Mouse (Mus musculus): ENCODE data around the gene Tmsb10. TPM values are rescaled to one million over a fixed set of nuclear protein-coding genes. Genes with fewer than 3 reads are reported as not detected.

Gene Tmsb10
- polyA plus RNA-seq, 1 experiment from 2014 or later = 2,490 TPM

DNA sequence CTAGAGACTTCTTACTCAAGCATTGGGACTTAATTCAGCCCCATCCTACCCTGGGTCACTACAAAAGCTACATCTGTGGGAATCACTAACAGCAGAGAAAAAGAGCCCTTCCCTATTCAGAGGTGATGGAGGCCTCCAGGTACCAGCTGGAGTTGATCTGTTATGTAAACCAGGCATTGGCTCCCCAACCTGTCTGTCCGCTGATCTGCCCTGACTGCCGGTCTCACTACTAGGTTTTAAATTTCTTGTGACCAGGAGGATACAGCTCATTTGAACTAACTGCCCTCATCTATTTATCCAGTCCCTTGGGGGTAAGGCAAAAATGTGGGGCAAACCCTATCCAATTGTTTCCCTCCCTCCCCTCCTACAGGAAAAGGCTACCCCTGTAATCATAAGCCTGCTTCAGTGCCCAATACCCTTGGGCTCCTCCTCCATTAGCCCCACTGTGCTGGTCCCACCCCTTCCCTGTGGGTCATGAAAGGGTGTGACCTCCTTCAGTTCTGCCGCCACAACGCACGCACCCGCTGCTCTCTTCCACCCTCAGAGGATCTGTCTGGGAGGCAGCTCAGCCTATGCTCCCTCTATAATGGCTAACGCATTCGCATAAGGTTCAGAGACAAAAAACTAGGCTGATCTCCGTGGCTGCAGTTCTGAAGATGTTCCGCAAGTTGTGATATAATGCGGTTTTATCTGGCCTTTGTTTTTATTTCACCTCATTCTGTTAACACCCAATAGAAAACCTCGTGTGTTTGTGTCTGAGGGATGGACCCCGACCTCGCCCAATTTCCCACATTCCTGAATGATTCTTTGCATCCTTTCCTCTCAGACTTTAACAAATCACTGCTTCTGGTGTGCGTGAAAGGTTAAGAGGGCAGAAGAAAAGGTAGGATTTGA, 2.1 kb downstream of the Tmsb10 start:
- DNase-seq (ENCODE audit: low spot score) = peak; percentile 39

DNA sequence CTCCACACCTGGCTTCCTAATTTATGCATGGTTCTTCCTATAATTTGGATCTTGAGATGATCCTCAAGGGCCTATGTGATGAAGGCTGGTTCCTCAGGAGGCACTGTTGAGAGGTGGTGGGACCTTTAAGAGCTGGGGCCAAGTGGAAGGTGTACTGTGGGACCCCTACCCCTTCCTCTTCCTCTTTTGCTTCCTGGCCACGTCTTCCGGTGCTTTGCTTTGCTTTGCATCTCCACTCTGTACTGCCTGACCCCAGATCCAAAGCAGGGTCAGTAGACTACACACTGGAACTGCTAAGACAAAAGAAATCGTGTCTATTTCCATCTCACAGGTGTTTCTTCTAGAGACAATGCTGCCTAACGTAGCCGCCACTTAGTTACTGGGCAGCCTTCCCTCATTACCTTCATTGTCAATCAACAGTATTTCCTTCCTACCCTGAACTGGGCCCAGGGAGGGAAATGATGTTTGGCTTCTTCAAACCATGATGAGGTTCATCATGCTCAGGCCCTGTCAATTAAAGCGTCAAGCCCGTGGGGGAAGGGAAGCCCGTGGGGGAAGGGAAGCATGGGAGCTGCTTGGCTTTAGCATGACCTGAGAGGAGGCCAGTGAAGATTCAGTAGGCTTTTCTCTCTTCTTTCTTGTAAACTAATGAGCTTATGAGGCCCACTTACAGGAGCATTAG, 2.9 kb downstream of the Tmsb10 start:
- no peak for DNase-seq (ENCODE audit: low spot score)

DNA sequence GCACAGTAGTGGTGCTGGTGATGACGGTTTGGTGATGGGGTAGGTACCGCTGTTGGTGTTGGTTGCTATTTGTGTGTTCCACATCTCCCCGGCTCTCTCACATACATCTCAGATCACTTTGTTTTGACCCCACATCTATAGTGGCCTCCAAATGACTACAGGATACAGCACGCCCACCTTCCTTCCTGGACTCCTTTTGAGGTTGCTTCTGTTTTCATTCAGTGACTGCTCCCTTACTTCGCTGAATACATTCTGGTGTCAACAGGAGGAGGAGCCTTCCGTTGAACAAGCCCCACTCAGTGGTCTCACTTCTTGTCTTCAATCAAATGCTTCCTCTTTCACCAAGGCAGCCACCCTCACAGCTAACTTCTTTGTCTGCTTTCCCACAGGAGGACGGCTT, 3.8 kb downstream of the Tmsb10 start:
- DNase-seq (ENCODE audit: low spot score) = peak; percentile 66

DNA sequence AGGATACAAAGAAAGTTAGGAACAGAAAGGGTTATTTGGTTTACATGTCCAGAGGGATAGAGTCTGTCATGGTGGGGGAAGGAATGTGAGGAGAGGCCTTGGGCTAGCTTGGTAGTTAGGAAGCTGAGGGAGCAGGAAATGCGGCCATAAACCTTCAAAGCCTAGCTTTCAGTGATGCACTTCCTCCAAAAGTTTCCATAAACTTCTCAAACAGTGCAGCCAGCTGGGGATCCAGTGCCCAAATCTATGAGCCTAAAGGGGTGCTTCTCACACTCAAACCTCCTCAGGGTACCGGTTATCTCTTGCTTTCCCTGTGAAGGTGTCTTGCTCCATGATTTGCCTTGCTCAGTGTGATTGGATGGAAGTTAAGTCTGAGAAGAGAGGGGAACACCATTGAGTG, 5.6 kb downstream of the Tmsb10 start:
- DNase-seq (ENCODE audit: low spot score) = peak; percentile 35

DNA sequence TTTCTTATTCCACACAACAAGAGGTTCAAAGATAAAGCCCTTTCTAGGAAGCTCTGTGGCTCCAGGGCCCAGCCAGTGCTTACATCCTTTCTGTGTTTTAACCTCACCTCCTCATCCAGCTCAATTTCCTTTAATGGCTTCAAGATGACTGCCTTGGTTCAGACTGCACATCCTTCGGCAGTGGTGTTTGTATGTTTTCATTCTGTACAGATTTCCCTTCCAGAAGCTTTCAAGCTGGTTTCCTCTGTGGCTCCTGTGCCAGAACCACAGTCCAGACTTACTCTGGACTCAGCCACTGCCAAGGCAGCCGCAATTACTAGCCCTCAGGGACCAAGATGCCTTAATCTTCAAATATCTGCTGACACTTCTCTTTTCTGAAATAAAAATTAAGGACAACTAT, 6.3 kb downstream of the Tmsb10 start:
- no peak for DNase-seq (ENCODE audit: low spot score)

DNA sequence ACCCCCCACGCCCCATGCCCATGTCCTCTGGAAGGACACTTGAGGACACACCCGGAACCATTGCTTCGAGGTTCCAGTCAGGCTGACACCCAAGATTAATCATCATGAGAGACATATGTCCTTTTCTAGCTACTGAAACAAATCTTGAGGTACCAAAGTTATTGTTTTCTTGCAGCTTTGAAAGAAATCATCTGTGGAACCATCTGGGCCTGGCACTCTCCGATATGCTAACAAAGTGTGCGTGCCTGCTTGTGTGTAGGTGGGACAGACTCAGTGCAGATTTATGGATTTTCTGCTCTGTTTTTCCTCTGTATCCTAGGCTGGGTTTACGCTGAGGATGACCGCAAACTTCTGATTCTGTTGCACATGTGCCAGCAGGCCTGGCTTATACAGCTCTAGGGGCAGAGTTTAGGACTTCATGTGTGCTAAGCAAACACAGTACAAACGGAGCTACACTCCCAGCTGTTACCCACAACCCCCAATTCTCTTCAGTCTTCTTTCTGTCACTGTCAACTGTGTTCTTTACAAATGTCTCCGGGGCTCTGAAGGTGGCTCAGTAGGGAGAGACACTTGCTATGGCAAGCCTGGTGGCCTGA, 9.3 kb downstream of the Tmsb10 start:
- no peak for DNase-seq (ENCODE audit: low spot score)

DNA sequence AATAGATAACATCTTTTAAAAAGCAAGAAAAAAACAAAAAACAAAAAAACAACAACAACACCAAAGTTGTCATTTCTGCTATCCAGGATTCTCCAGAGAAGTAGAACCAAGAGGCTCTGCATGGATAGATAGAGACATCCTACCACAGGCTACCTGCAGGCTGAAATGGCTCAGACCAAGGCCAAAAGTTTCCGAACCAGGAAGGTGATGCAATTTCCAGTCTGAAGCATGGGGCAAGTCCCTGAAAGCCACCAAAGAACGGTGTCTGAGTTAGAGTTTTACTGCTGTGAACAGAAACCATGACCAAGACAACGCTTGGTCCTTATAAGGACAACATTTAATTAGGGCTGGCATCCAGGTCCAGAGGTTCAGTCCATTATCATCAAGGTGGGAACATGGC, 10.2 kb downstream of the Tmsb10 start:
- no peak for DNase-seq (ENCODE audit: low spot score)

DNA sequence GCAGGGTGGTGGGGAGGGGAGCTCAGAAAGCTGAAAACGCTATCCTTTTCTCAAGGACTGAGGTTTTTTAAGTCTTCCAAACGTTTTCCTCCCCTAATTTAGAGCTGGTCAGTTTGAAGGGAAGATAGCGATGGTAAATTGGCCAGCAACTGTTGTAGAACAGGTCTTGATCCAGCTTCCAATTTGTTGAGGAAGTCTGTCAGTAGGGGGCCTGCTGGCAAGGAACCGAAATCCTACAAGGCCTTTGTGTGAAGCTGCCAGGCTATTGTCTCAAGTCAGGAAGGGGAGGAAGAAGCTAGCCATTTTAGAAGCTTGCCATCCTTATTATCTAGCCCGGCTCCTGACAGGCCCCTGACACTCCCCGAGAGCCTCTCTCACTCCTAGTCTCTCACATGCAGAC, 10.6 kb downstream of the Tmsb10 start:
- no peak for DNase-seq (ENCODE audit: low spot score)

DNA sequence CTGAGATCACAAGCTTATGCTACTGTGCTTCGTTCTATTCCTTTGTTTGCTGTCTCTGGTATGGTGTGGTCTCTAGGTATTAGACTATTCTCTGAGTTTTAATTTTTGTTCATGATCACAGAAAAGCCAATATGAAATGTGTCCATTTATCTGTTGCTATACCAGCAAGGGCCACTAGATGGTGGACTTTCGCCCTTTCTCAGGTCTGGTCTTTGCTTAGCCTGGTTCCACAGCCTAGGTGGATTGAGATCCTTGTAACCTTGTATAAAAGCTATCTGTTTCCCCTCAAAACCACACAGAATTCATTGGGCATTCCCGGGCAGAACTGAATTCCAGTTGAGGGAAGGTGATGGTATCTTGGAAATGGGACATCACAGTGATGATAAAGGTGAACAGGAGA, 18.1 kb downstream of the Tmsb10 start:
- DNase-seq (ENCODE audit: low spot score) = peak; percentile 63

DNA sequence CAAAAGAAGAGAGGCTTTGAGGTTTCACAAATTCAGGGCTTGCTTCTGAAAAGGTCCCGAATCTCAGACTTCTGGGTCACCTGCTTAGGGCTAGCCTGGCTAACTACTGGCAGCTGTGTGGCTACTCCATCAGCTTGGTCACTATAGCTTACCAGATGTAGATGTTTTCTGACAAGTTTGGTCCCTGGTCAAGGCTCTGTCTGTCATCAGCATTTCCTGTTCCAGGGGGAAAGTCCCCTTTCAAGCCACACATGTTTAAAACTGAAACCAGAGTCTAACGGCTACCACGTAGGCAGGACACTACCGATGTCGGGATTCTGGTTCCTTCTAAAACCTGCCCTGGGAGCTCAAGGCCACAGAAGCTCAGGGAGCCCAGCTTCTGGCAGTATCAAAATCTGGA, 20.7 kb downstream of the Tmsb10 start:
- DNase-seq (ENCODE audit: low spot score) = peak; percentile 7

DNA sequence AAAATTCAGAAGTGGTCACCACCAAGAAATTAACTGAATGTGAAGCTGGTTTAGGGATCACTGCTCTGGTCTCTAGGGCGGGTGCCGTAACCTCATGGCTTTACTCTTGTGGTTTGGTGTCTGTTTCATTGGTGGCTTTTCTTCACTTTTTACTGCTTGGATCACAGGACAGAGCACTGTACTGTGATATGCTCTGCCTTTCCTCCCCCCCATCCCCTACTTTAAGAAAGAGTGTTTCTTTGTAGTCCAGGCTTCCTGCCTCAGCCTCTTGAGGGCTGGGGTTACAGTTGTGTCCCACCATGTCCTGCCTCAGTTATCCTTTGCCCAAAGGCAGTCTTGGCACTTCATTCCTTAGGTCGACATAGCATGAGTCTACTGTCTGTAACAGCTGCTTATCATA, 21.1 kb downstream of the Tmsb10 start:
- DNase-seq (ENCODE audit: low spot score) = peak; percentile 19

DNA sequence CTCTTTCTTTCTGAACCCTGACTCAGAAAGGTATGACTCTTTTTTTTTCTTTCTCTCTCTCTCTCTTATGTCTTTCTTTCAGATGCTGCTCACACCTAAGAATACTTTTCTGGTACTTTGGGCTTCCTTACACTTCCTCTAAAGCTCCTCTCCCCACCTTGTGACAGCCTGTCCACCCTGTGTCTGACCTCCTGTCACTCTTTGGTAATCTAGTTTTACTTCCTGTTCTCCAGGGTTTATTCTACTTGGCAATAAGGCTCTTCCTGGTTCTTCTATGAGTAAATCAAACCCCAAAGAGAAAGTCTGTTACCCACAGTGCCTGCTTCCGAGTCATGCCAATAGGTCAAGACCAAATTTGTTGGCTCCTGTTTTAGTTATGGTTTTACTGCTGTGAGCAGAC, 25.6 kb downstream of the Tmsb10 start:
- no peak for DNase-seq (ENCODE audit: low spot score)

DNA sequence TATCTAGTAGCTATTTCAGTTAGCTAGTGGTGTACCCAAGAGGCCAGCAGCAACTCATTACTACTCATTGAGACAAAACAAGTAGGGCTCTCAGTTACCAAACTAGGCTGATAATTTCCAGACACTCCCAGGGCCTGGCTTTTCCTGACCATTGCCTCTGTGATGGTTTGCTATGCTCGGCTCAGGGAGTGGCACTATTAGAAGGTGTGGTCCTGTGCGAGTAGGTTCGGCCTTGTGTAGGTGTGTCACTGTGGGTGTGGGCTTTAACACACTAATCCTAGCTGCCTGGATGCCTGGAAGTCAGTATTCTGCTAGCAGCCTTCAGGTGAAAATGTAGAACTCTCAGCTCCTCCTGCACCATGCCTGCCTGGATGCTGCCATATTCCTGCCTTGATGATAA, 27.0 kb downstream of the Tmsb10 start:
- DNase-seq (ENCODE audit: low spot score) = no peak

DNA sequence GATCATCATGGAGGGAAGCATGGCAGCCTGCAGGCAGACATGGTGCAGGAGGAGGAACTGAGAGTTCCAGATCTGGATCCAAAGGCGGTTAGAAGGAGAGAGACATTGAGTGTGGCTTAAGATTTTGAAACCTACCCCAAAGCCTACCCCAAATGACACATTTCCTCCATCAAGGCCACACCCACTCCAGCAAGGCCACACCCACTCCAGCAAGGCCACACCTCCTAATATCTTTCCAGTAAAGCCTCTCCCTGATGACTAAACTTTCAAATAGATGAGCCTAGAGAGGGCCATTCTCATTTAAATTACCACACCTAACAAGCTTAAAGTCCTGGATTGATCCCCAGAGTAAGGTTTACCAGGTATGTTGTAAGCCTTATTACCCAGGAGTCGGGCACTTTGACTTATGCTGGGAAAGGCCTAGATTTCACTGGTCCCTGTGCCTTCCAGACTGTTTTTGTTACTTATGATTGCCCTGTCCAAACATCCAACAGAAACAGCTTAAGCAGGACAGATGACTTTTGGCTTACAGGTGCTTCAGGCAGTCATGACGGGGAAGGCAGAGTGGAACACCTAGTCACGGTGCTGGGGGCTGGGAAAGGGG, 28.7 kb downstream of the Tmsb10 start:
- no peak for DNase-seq (ENCODE audit: low spot score)

DNA sequence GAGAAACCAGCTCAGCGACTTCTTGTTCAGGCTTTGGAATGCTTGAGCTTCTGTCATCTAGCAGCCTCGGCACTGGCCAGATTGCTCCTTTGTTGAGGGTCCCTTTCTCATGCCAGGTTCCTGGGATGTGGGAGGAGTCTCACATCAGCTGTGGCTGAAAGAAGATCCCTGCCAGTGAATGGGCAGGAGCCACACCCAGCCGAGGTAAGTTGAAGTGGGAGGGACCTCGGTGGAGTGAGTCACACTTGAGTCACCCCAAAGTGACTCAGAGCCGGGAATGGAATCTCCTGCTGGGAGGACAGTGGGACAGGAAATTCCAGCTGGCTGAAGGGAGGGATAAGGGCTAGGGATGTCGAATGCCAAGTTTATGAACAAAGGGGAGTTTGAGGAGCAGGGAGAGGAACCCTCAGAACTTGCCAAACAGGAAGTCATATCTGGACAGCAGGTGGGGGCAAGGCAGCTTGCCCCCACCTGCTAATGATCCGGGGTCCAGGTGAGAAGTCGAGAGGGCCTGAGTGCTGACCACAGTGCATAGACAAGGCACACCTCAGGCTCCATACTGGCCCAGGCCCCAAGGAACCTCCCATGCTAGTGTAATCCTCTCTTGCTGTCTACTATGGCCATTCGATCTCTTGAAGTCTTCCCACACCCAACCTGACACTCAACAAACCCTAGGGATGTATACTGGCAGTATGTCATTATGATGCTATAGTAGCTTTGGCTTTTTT, 31.6 kb downstream of the Tmsb10 start:
- no peak for DNase-seq (ENCODE audit: low spot score)

DNA sequence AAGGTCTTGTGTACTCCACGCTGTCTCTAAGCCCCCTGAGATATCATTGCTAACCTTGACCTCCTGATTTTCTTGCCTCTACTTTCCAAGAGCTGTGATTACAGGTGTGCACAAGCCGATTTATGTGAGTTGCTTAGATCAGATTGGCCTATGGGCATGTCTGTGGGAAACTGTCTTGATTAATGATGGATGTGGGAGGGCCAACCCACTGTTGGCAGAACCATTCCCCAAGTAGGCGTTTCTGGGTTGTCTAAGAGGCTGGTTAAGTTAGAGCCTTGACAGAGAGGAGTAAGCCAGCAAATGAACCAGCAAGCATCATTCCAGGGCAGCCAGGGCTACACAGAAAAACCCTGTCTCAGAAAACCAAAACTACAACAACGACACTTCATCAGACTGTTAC, 32.5 kb downstream of the Tmsb10 start:
- DNase-seq (ENCODE audit: low spot score) = no peak

DNA sequence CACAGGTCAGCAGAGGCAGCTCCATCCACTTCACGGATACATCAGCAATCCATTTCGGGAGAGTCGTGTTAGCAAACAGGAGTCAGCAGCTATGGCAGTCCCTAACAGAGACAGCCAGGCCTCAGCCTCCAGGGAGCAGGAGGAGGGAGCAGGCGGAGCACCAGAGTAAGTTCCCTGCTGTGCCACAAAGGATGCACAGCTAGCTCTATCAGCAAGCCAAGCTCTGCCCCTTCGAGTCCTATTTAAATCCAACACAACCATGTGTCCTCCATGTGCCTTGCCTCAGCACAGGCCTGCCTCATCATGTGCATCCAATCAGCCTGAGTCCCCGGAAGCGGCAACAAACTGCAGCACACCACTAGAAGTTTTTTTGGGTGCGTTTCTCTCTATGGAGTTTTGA, 35.2 kb downstream of the Tmsb10 start:
- DNase-seq (ENCODE audit: low spot score) = no peak

DNA sequence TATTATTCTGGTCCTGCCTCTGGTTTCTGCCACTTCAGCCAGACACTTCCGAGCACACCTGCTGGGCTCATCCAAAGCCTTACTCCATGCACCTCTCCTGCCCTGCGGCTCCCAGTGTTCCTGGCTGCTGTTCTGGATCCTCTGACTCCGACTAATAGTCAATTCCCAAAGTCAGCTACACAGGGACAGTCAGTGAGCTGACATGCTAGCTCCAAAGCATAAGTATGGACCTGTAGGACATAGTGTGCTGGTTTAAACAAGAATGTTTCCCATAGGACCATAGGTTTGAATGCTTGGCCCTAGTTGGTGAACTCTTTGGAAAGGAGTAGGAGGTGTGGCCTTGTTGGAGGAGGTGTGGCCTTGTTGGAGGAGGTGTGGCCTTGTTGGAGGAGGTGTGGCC, 37.5 kb downstream of the Tmsb10 start:
- no peak for DNase-seq (ENCODE audit: low spot score)

DNA sequence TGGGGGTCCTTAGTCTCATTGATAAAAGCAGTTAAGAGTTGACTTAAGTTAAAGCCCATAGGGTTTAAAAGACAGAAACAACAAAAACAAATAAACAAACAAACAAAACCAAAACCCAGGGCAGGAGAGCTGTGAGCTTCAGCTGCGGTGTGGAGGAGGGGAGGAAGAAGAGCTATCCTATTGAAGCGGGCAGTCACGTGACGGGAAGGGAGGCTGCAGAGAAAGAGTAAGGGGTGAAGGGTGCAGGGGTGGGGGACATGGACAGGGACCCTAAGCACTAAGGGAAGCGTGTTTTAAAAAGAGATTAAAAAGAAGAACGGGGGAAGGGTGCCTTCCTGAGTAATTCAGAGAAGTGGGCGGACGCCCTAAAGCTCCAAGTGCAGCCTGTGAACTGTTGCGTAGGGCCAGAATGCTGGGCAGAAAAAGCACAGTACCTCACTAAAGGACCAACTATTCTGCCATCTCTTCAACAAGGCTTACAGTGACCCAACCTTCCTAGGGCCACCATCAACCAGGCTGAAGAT, 40.0 kb downstream of the Tmsb10 start:
- DNase-seq (ENCODE audit: low spot score) = no peak

DNA sequence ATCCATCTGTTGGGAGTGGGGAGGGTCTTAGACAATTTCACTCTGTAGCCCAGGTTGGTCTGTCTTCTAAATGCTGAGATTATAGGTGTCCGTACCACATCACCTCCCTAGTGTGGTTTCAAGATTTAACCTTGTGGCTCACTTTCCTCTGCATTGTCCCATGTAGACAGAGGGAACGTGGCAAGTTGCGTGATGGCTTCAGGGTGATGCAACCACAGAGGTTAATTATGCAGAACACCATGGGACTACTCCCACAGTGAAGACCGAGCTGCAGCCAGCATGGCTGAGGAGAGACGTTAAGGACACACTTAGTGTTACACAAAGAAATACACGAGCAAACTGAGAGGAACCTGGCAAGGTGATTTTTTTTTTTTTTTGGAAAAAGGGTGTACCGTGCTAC, 42.2 kb downstream of the Tmsb10 start:
- DNase-seq (ENCODE audit: low spot score) = no peak

DNA sequence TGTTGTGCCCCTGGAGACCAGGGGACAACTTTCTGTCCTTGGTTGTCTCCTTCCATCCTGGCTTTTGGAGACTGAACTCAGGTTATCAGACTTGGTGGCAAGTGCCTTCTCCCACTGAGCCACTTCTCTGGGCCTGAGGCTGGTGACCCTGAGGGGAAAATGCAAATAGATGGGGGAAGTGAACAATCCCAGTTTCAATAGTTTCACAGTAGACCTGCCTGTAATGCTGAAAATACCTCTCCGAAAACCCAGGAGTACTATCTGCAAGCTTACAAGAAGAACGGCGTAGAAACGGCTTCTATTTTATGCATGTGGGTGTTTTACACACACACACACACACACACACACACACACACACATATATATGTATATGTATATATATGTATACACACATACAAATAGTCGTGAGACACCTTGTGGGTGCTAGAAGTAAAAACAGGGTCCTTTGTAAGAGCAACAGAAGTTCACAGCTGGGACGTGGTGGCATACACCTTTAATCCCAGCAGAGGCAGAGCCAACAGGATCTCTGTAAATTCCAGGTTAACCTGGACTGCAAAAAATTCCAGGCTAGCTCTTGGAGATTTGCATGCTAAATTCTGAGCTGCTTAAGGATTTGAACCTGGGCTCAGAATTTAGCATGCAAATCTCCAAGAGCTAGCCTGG, 44.3 kb downstream of the Tmsb10 start:
- DNase-seq (ENCODE audit: low spot score) = no peak
